ENCODE assay signal across 8 mouse cellular contexts in genomic region chr3:96938738-96939137, GRCm38 (mm10). TPM values are rescaled to one million over a fixed set of nuclear protein-coding genes. Genes with fewer than 3 reads are reported as not detected.
DNase-seq lines count a peak whose midpoint lies in the region; ATAC-seq and TF ChIP-seq lines count a peak whose summit lies in the region.

No protein-coding gene starts in this region.

- no peaks in the 10 kb centered on the region for H3K9me3 ChIP-seq in forebrain, embryonic 11.5 days (ENCODE audit: control insufficient read depth, low read length)
- H3K9me3 ChIP-seq in heart, embryonic 16.5 days (replicated peaks; ENCODE audit: control insufficient read depth, low read length): 0 out of 2 replicates have a peak, but pooled peaks cover 5% of the 10 kb centered on the region
- H3K9me3 ChIP-seq in liver, postnatal 0 days (ENCODE audit: low read length): no peaks in the 10 kb centered on the region; the same call in 1 of the 2 replicates
- 0 out of 2 replicates have a peak, but pooled peaks cover 4% of the 10 kb centered on the region for H3K9me3 ChIP-seq in neural tube, embryonic 15.5 days (replicated peaks)

- peak overlapping the region; percentile 34; the same call in 1 of the 2 replicates for H3K4me2 ChIP-seq in forebrain, embryonic 11.5 days (ENCODE audit: low read depth, low read length, severe bottlenecking)
- H3K4me2 ChIP-seq in heart, embryonic 16.5 days (ENCODE audit: low read depth, low read length): peak overlapping the region; percentile 34; the same call in 1 of the 2 replicates
- no peak overlapping the region for H3K4me2 ChIP-seq in liver, postnatal 0 days (ENCODE audit: low read depth, low read length)
- H3K4me2 ChIP-seq in neural tube, embryonic 15.5 days: peak overlapping the region; percentile 49

- no peak overlapping the region for H3K27ac ChIP-seq in forebrain, embryonic 11.5 days (ENCODE audit: low read depth, low read length)
- H3K27ac ChIP-seq in heart, embryonic 16.5 days (ENCODE audit: low read length): no peak overlapping the region
- no peak overlapping the region for H3K27ac ChIP-seq in liver, postnatal 0 days (ENCODE audit: low read depth)
- H3K27ac ChIP-seq in neural tube, embryonic 15.5 days (replicated peaks): no peak overlapping the region

- no peak for TF ChIP-seq EP300 in liver, postnatal 0 days (IDR thresholded peaks at IDR 0.05; ENCODE audit: low read depth)

- H3K4me3 ChIP-seq in forebrain, embryonic 11.5 days (ENCODE audit: low read depth, low read length): peak overlapping the region; percentile 17; the same call in 1 of the 2 replicates
- H3K4me3 ChIP-seq in heart, embryonic 16.5 days (ENCODE audit: low read length): no peak overlapping the region
- no peak overlapping the region for H3K4me3 ChIP-seq in liver, postnatal 0 days (ENCODE audit: low read depth, low read length)
- H3K4me3 ChIP-seq in neural tube, embryonic 15.5 days (replicated peaks): peak overlapping the region; percentile 19; the same call in 1 of the 2 replicates

- no peaks in the 10 kb centered on the region for H3K27me3 ChIP-seq in forebrain, embryonic 11.5 days (ENCODE audit: control insufficient read depth, insufficient read depth, low read length)
- H3K27me3 ChIP-seq in heart, embryonic 16.5 days (ENCODE audit: control insufficient read depth, insufficient read depth, low read length): no peaks in the 10 kb centered on the region
- H3K27me3 ChIP-seq in liver, postnatal 0 days (ENCODE audit: insufficient read depth, low read length): 0 out of 2 replicates have a peak, but pooled peaks cover 3% of the 10 kb centered on the region
- H3K27me3 ChIP-seq in neural tube, embryonic 15.5 days (replicated peaks): 0 out of 2 replicates have a peak, but pooled peaks cover 8% of the 10 kb centered on the region

- peaks cover 5% of the 10 kb centered on the region; the same call in 1 of the 2 replicates for H3K4me1 ChIP-seq in forebrain, embryonic 11.5 days (replicated peaks; ENCODE audit: control insufficient read depth, insufficient read depth, low read length)
- H3K4me1 ChIP-seq in heart, embryonic 16.5 days (ENCODE audit: control insufficient read depth, insufficient read depth, low read length): 0 out of 2 replicates have a peak, but pooled peaks cover 2% of the 10 kb centered on the region
- no peaks in the 10 kb centered on the region for H3K4me1 ChIP-seq in liver, postnatal 0 days (ENCODE audit: insufficient read depth)
- peaks cover 24% of the 10 kb centered on the region for H3K4me1 ChIP-seq in neural tube, embryonic 15.5 days

- peak; percentile 97 for TF ChIP-seq CTCF in brain, embryonic 14.5 days (IDR thresholded peaks at IDR 0.05; ENCODE audit: borderline replicate concordance, extremely low read depth, insufficient read depth, insufficient read length)
- peak; percentile 91 for TF ChIP-seq CTCF in liver, postnatal 0 days (IDR thresholded peaks at IDR 0.05; ENCODE audit: low read depth)

- H3K9ac ChIP-seq in forebrain, embryonic 11.5 days (ENCODE audit: low read length): no peak overlapping the region
- H3K9ac ChIP-seq in heart, embryonic 16.5 days (ENCODE audit: low read length): no peak overlapping the region
- no peak overlapping the region for H3K9ac ChIP-seq in liver, postnatal 0 days (replicated peaks)
- no peak overlapping the region for H3K9ac ChIP-seq in neural tube, embryonic 15.5 days (replicated peaks)

- H3K36me3 ChIP-seq in forebrain, embryonic 11.5 days (ENCODE audit: control insufficient read depth, insufficient read depth, low read length): no peaks in the 10 kb centered on the region
- H3K36me3 ChIP-seq in heart, embryonic 16.5 days (ENCODE audit: control insufficient read depth, insufficient read depth): no peaks in the 10 kb centered on the region
- no peaks in the 10 kb centered on the region for H3K36me3 ChIP-seq in liver, postnatal 0 days (replicated peaks; ENCODE audit: insufficient read depth, low read length)
- no peaks in the 10 kb centered on the region for H3K36me3 ChIP-seq in neural tube, embryonic 15.5 days

- peak; percentile 74 for ATAC-seq in forebrain, embryonic 11.5 days (replicated peaks; ENCODE audit: low FRiP score)
- peak; percentile 80; the same call in 1 of the 2 replicates for ATAC-seq in heart, embryonic 16.5 days (replicated peaks; ENCODE audit: extremely low read depth, insufficient read depth, low FRiP score)
- ATAC-seq in liver, postnatal 0 days: peak; percentile 36; the same call in 1 of the 2 replicates
- peak; percentile 85 for ATAC-seq in neural tube, embryonic 15.5 days (ENCODE audit: low FRiP score)

- no peak for TF ChIP-seq POLR2A in brain, embryonic 14.5 days (IDR thresholded peaks at IDR 0.05; ENCODE audit: borderline replicate concordance, extremely low read depth, insufficient read depth, insufficient read length, poor library complexity, severe bottlenecking)

- 12% methylated on average over 11 of the region's 11 CpGs for WGBS in forebrain, embryonic 11.5 days
- 9% methylated on average over 11 of the region's 11 CpGs for WGBS in heart, embryonic 16.5 days
- 12% methylated on average over 11 of the region's 11 CpGs for WGBS in liver, postnatal 0 days (ENCODE audit: insufficient replicate concordance)
- WGBS in neural tube, embryonic 15.5 days: 8% methylated on average over 11 of the region's 11 CpGs

- peak; percentile 87 for DNase-seq in CD4-positive, CD25-positive, alpha-beta regulatory T cell, adult 2 months (ENCODE audit: low read depth, low spot score)
- DNase-seq in brain, embryonic 14.5 days (ENCODE audit: low read depth): peak; percentile 93
- DNase-seq in forebrain, embryonic 11.5 days (ENCODE audit: low spot score): peak; percentile 92
- DNase-seq in kidney, postnatal 25 days: peak; percentile 80 to 87
- peak; percentile 86 for DNase-seq in liver, postnatal 0 days
- peak; percentile 94 for DNase-seq in testis, postnatal 10 days (ENCODE audit: low spot score)

RNA-seq across cellular contexts. Expression of gene Gja8, which starts 12.9 kb away (rescaled TPM):
- not detected in 2 replicates for polyA plus RNA-seq in brain, embryonic 14.5 days (2012; rRNA removed)
- polyA plus RNA-seq in forebrain, embryonic 11.5 days (2014; fragmentation: Nextera tagmentation; extraction: Ambion mirVana): not detected in 2 replicates
- polyA plus RNA-seq in heart, embryonic 16.5 days (2015; fragmentation: Nextera tagmentation; extraction: Ambion mirVana): 0.02 TPM in 1 of 2 replicates, not detected in the other
- polyA plus RNA-seq in liver, postnatal 0 days (2015; fragmentation: Nextera tagmentation; extraction: Ambion mirVana): not detected in 2 replicates
- polyA plus RNA-seq in neural tube, embryonic 15.5 days (2015; fragmentation: Nextera tagmentation; extraction: Ambion mirVana): 0.03 and 0.05 TPM in 2 replicates

RNA-seq across cellular contexts. Expression of gene Gpr89, which starts 33.6 kb away (rescaled TPM):
- 14.5 and 15.6 TPM in 2 replicates for polyA plus RNA-seq in brain, embryonic 14.5 days (2012; rRNA removed)
- 35.4 and 36.0 TPM in 2 replicates for polyA plus RNA-seq in forebrain, embryonic 11.5 days (2014; fragmentation: Nextera tagmentation; extraction: Ambion mirVana)
- 26.1 and 28.4 TPM in 2 replicates for polyA plus RNA-seq in heart, embryonic 16.5 days (2015; fragmentation: Nextera tagmentation; extraction: Ambion mirVana)
- polyA plus RNA-seq in liver, postnatal 0 days (2015; fragmentation: Nextera tagmentation; extraction: Ambion mirVana): 20.0 and 21.1 TPM in 2 replicates
- 37.7 and 39.2 TPM in 2 replicates for polyA plus RNA-seq in neural tube, embryonic 15.5 days (2015; fragmentation: Nextera tagmentation; extraction: Ambion mirVana)

RNA-seq across cellular contexts. Expression of gene Gja5, which starts 34.2 kb away (rescaled TPM):
- polyA plus RNA-seq in brain, embryonic 14.5 days (2012; rRNA removed): 1.7 and 2.9 TPM in 2 replicates
- 2.5 TPM in 2 replicates for polyA plus RNA-seq in forebrain, embryonic 11.5 days (2014; fragmentation: Nextera tagmentation; extraction: Ambion mirVana)
- polyA plus RNA-seq in heart, embryonic 16.5 days (2015; fragmentation: Nextera tagmentation; extraction: Ambion mirVana): 86.3 and 99.3 TPM in 2 replicates
- polyA plus RNA-seq in liver, postnatal 0 days (2015; fragmentation: Nextera tagmentation; extraction: Ambion mirVana): 1.4 TPM in 2 replicates
- polyA plus RNA-seq in neural tube, embryonic 15.5 days (2015; fragmentation: Nextera tagmentation; extraction: Ambion mirVana): 3.0 and 4.4 TPM in 2 replicates

Comparison
In these comparisons a context has a peak if more than half of its experiments do, and no peak if none do; other contexts are left out.
1. H3K4me3 ChIP-seq: peak in forebrain, embryonic 11.5 days (single experiment) and neural tube, embryonic 15.5 days (single experiment); none in heart, embryonic 16.5 days (single experiment) and liver, postnatal 0 days (single experiment).
2. RNA of gene Gja5, which starts 34.2 kb away (polyA plus RNA-seq): 86.3 to 99.3 TPM in heart, embryonic 16.5 days; 3.0 to 4.4 TPM in neural tube, embryonic 15.5 days, 1.7 to 2.9 TPM in brain, embryonic 14.5 days, 2.5 TPM in forebrain, embryonic 11.5 days and 1.4 TPM in liver, postnatal 0 days; every median in the first group is over 10 times any median in the second.
3. Peak in every context shown above with its lines, with median percentiles within 50 percentile points of each other: DNase-seq and ATAC-seq.